Mouse (Mus musculus): Measurements from ENCODE around the gene Cfap54. TPM values are rescaled to one million over a fixed set of nuclear protein-coding genes. Genes with fewer than 3 reads are reported as not detected.

Gene Cfap54
- polyA plus RNA-seq, 1 experiment: 0.01 TPM

GRCm38 (mm10) chr10:93116636-93117035 lies 35.2 kb upstream of the Cfap54 start:
- TF ChIP-seq MYOG (IDR thresholded peaks at IDR 0.05; ENCODE audit: control insufficient read depth, extremely low read depth, insufficient read length): no peak
- TF ChIP-seq CTCF (IDR thresholded peaks at IDR 0.05; ENCODE audit: control insufficient read depth, insufficient read depth, insufficient read length): no peak
- no peak for TF ChIP-seq FOSL1 (IDR thresholded peaks at IDR 0.05; ENCODE audit: insufficient read depth, low read length, poor library complexity, severe bottlenecking)
- TF ChIP-seq MYOD1 (IDR thresholded peaks at IDR 0.05; ENCODE audit: control insufficient read depth, insufficient read length, low read depth): no peak
- no peak for TF ChIP-seq MAX (IDR thresholded peaks at IDR 0.05)
- no peaks in the 10 kb centered on the region for H3K36me3 ChIP-seq (ENCODE audit: control insufficient read depth, insufficient read depth)
- H3K27me3 ChIP-seq (ENCODE audit: control insufficient read depth, insufficient read depth, insufficient read length): no peaks in the 10 kb centered on the region
- no peaks in the 10 kb centered on the region for H3K79me2 ChIP-seq (ENCODE audit: control insufficient read depth, insufficient read depth)
- no peak overlapping the region for H3ac ChIP-seq (ENCODE audit: control insufficient read depth, insufficient read length, low read depth)
- H3K4me3 ChIP-seq (ENCODE audit: insufficient read depth, poor library complexity, severe bottlenecking): no peak overlapping the region
- no peaks in the 10 kb centered on the region for H3K79me3 ChIP-seq (ENCODE audit: low read depth)

- TF ChIP-seq MYOD1 (IDR thresholded peaks at IDR 0.05; ENCODE audit: control insufficient read depth, insufficient read length, low read depth): no peak
- no peak for TF ChIP-seq MAX (IDR thresholded peaks at IDR 0.05)
- TF ChIP-seq USF1 (IDR thresholded peaks at IDR 0.05; ENCODE audit: low read depth): no peak
- no peak for TF ChIP-seq CEBPB (IDR thresholded peaks at IDR 0.05; ENCODE audit: low read depth)
- no peaks in the 10 kb centered on the region for H3K27me3 ChIP-seq (ENCODE audit: control insufficient read depth, insufficient read depth, insufficient read length)
- H3K36me3 ChIP-seq (ENCODE audit: control insufficient read depth, insufficient read depth): no peaks in the 10 kb centered on the region
- no peak overlapping the region for H3K4me3 ChIP-seq (ENCODE audit: insufficient read depth, poor library complexity, severe bottlenecking)
- H3K79me2 ChIP-seq (ENCODE audit: control insufficient read depth, insufficient read depth): no peaks in the 10 kb centered on the region
- H3K79me3 ChIP-seq (ENCODE audit: low read depth): no peaks in the 10 kb centered on the region
- no peak overlapping the region for H3ac ChIP-seq (ENCODE audit: control insufficient read depth, insufficient read length, low read depth)
Observed at GRCm38 (mm10) chr10:93115743-93116142, 34.3 kb upstream of the Cfap54 start.

GRCm38 (mm10) chr10:93114782-93115181 lies 33.4 kb upstream of the Cfap54 start:
- Histone ChIP-seq H3K36me3 (ENCODE audit: control insufficient read depth, insufficient read depth) (no peaks in the 10 kb centered on the region), H3K27me3 (ENCODE audit: control insufficient read depth, insufficient read depth, insufficient read length) (no peaks in the 10 kb centered on the region), H3ac (ENCODE audit: control insufficient read depth, insufficient read length, low read depth) (no peak overlapping the region), H3K79me3 (ENCODE audit: low read depth) (no peaks in the 10 kb centered on the region), H3K79me2 (ENCODE audit: control insufficient read depth, insufficient read depth) (no peaks in the 10 kb centered on the region), H3K4me3 (ENCODE audit: insufficient read depth, poor library complexity, severe bottlenecking) (no peak overlapping the region)
- no peak for TF ChIP-seq CTCF (IDR thresholded peaks at IDR 0.05; ENCODE audit: control insufficient read depth, insufficient read depth, insufficient read length)
- TF ChIP-seq MAX (IDR thresholded peaks at IDR 0.05): no peak
- TF ChIP-seq MYOG (IDR thresholded peaks at IDR 0.05; ENCODE audit: control insufficient read depth, extremely low read depth, insufficient read length): no peak
- no peak for TF ChIP-seq FOSL1 (IDR thresholded peaks at IDR 0.05; ENCODE audit: insufficient read depth, low read length, poor library complexity, severe bottlenecking)
- TF ChIP-seq USF1 (IDR thresholded peaks at IDR 0.05; ENCODE audit: low read depth): no peak

GRCm38 (mm10) chr10:93113968-93114367 lies 32.5 kb upstream of the Cfap54 start:
- H3K79me2 ChIP-seq (ENCODE audit: control insufficient read depth, insufficient read depth): no peaks in the 10 kb centered on the region
- no peak for TF ChIP-seq CEBPB (IDR thresholded peaks at IDR 0.05; ENCODE audit: low read depth)
- H3K4me3 ChIP-seq (ENCODE audit: insufficient read depth, poor library complexity, severe bottlenecking): no peak overlapping the region
- no peak overlapping the region for H3ac ChIP-seq (ENCODE audit: control insufficient read depth, insufficient read length, low read depth)
- H3K36me3 ChIP-seq (ENCODE audit: control insufficient read depth, insufficient read depth): no peaks in the 10 kb centered on the region
- no peaks in the 10 kb centered on the region for H3K27me3 ChIP-seq (ENCODE audit: control insufficient read depth, insufficient read depth, insufficient read length)
- H3K79me3 ChIP-seq (ENCODE audit: low read depth): no peaks in the 10 kb centered on the region

- H3ac ChIP-seq (ENCODE audit: control insufficient read depth, insufficient read length, low read depth): no peak overlapping the region
- no peaks in the 10 kb centered on the region for H3K27me3 ChIP-seq (ENCODE audit: control insufficient read depth, insufficient read depth, insufficient read length)
- no peaks in the 10 kb centered on the region for H3K79me2 ChIP-seq (ENCODE audit: control insufficient read depth, insufficient read depth)
- TF ChIP-seq MAX (IDR thresholded peaks at IDR 0.05) (no peak), USF1 (IDR thresholded peaks at IDR 0.05; ENCODE audit: low read depth) (no peak), MYOD1 (IDR thresholded peaks at IDR 0.05; ENCODE audit: control insufficient read depth, insufficient read length, low read depth) (no peak), CTCF (IDR thresholded peaks at IDR 0.05; ENCODE audit: control insufficient read depth, insufficient read depth, insufficient read length) (no peak), FOSL1 (IDR thresholded peaks at IDR 0.05; ENCODE audit: insufficient read depth, low read length, poor library complexity, severe bottlenecking) (no peak), MYOG (IDR thresholded peaks at IDR 0.05; ENCODE audit: control insufficient read depth, extremely low read depth, insufficient read length) (no peak), CEBPB (IDR thresholded peaks at IDR 0.05; ENCODE audit: low read depth) (no peak)
- H3K4me3 ChIP-seq (ENCODE audit: insufficient read depth, poor library complexity, severe bottlenecking): no peak overlapping the region
- no peaks in the 10 kb centered on the region for H3K36me3 ChIP-seq (ENCODE audit: control insufficient read depth, insufficient read depth)
- no peaks in the 10 kb centered on the region for H3K79me3 ChIP-seq (ENCODE audit: low read depth)
Observed at GRCm38 (mm10) chr10:93112021-93112420, 30.6 kb upstream of the Cfap54 start.

GRCm38 (mm10) chr10:93111412-93111811 lies 30.0 kb upstream of the Cfap54 start:
- Histone ChIP-seq H3K36me3 (ENCODE audit: control insufficient read depth, insufficient read depth) (no peaks in the 10 kb centered on the region), H3K4me3 (ENCODE audit: insufficient read depth, poor library complexity, severe bottlenecking) (no peak overlapping the region), H3ac (ENCODE audit: control insufficient read depth, insufficient read length, low read depth) (no peak overlapping the region), H3K79me3 (ENCODE audit: low read depth) (no peaks in the 10 kb centered on the region), H3K79me2 (ENCODE audit: control insufficient read depth, insufficient read depth) (no peaks in the 10 kb centered on the region), H3K27me3 (ENCODE audit: control insufficient read depth, insufficient read depth, insufficient read length) (no peaks in the 10 kb centered on the region)
- TF ChIP-seq MYOG (IDR thresholded peaks at IDR 0.05; ENCODE audit: control insufficient read depth, extremely low read depth, insufficient read length): no peak
- peak; percentile 16 for TF ChIP-seq MYOD1 (IDR thresholded peaks at IDR 0.05; ENCODE audit: control insufficient read depth, insufficient read length, low read depth)

Data from C2C12 (cell line).